Mouse (Mus musculus): ENCODE measurements at regions not wholly inside any gene's neighbourhood (a gene's known extent, or its start where the extent isn't known, plus 50 kb on each side); places are given as distances from the start of the nearest gene placed in this dataset.

GRCm38 (mm10) chr9:80705264-80705663, 240.0 kb upstream of the Impg1 start:
- no peak for ATAC-seq (replicated peaks; ENCODE audit: poor library complexity, severe bottlenecking)

DNA sequence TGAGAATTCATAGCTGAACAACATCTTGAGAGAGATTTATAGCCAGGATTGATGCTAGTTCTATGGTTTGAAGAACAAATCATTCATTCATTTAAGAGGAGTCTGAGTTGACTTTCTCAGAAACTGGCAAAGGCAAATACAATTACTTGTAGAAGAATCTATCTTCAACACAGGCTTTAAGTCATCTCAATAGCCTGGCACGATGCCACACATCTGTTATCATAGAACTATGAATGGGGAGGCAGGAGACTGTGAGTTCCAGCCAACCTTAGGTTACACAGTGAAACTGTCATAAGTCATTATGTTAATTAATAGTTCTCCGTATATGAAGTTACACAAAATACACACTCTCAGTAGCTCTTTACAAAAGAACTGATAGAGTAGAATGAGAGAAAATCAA, 231.9 kb upstream of the Impg1 start:
- no peak for ATAC-seq (replicated peaks; ENCODE audit: poor library complexity, severe bottlenecking)

DNA sequence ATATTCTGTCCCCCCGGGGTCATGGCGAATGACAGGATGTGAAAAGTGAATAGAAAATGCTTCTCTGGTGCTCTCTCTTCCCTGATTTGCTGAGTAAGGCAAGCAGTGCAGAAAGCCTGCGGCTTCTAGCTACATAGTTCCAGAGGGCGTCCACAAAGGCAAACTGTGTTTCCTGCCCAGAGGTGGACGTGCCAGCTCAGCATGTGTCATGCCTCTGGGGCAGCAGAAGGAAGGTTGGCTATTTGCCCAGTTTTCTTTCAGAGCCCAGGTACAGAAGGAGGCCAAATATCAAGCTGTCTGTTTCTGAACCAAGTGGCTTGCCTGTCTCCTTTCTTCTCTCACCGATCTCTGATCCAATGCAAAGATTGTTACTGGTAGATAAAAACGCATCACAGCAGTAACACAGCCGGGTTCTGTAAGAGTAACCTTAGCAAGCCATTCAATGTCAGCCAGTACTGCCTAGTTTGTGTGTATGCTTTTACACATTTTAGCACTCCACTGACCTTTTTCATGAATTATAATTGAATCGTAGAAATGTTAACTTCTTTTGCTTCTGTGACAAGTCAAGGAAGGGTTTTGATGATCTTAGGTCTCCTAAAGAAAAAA, 223.3 kb upstream of the Impg1 start:
- no peak for ATAC-seq (replicated peaks; ENCODE audit: poor library complexity, severe bottlenecking)

DNA sequence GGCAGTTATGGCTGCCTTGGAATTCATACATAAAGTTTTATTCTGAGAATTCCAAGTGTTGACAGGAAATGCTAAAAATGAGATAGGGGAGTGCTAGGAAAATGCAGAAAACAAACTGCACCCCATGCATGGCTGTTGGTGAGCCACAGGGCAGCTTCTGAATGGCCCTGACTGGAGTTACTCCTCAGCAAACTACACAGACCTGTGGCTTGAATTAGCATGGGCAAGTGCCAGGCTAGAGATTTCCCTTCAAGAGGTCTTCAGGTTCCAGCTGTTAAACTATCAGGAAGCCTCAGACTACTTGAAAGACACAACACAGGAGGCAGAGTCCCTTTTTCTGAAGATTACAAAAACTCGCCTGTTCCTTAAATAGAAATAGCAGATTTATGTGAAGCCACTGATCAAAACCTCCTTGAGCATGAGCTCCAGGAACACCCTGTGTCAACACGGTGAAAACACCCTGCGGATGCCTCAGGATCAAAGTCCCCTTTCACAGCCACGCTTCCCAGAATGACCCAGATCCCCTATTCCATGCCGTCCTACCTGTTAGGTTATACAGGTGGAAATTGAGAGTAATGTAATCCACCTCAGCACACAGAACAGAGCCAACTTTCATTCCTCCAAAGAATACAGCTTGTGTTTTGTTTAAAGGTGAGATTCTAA, 217.9 kb upstream of the Impg1 start:
- ATAC-seq (replicated peaks; ENCODE audit: poor library complexity, severe bottlenecking), result no peak

GRCm38 (mm10) chr9:80681709-80682108, 216.4 kb upstream of the Impg1 start:
- no peak for ATAC-seq (replicated peaks; ENCODE audit: poor library complexity, severe bottlenecking)

DNA sequence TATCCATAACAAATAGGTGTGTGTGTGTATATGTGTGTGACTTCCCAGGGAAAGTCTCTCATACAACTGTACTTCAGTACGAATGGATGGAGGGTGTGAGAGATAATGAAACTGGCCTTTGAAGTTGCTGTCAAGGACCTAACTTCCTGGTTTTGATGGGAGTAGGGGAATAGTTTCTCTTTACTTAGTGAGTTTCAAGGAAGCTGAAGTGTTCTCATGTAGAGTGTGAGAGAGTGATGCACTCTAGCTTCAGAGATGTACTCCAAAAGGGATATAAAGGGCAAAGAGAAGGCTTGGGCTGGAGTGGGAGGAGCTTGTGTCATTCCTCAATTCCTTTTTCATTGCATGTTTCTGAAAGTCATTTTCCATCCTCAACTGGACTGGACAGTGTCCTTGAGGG, 206.2 kb upstream of the Impg1 start:
- no peak for ATAC-seq (replicated peaks; ENCODE audit: poor library complexity, severe bottlenecking)

DNA sequence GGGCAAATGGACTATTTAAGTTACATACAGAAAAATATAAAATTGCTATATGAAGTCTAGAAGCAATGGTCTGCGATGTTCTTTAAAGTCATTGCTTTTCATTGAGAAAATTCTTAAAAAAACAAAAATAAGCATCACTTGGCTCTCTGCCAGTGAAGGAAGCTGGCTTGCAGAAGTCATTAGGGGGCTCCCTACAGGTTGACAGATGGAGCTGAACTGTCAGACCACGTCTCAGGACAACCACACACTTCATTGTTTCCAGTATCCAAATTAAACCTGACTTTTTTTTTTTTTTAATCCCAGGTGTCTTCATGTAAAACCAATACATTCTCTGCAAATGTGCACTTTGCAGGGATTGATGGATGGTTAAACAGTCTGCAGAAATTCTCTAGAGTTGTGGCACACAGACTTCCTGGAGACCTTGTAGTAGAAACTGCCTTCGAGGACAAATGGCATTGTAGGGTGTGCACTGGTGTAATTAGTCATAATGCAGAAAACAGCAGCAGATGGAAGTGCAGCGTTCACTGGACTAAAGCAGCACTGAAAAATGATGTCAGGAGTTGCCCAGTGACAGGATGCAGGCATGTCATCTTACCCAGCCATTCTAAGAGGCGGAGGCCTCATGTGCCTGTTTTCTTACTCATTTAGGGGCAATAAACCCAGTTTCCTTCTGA, 203.4 kb upstream of the Impg1 start:
- no peak for ATAC-seq (replicated peaks; ENCODE audit: poor library complexity, severe bottlenecking)

- no peak for ATAC-seq (replicated peaks; ENCODE audit: poor library complexity, severe bottlenecking)
Observed at GRCm38 (mm10) chr9:80658755-80659154, 193.5 kb upstream of the Impg1 start.

- ATAC-seq (replicated peaks; ENCODE audit: poor library complexity, severe bottlenecking), result no peak
Observed at GRCm38 (mm10) chr9:80615114-80615513, 149.8 kb upstream of the Impg1 start.

- no peak for ATAC-seq (replicated peaks; ENCODE audit: poor library complexity, severe bottlenecking)
Observed at GRCm38 (mm10) chr9:80600019-80600418, 134.7 kb upstream of the Impg1 start.

DNA sequence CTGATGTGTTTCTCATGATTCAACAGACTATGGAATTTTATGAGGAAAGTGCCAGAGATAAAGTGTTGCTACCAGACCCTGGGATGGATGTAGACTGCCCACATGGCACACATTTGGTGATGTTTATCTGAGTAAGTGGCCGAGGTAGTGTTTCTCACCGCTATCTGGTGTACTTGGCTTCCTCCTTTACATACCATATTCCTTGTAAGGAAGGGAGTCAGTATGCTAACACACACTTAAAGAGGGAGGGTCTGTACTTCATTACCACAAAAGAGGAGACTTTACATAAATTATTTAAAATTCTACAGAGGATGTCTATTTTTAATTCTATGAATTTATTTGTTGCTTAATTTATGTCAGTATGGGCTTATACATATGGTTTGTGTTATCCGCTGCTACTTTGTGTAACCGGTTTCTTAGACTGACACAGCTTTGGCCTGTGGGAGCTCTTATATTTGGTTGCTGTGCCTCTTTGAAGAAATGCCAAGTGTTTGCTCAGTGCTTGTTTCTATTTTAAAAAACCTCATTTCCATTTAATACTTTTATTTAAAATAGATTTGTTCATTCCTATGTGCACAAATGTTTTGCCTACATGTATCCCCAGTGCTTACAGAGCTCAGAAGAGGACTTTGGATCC, 100.2 kb upstream of the Impg1 start:
- ATAC-seq (replicated peaks; ENCODE audit: poor library complexity, severe bottlenecking), result no peak

DNA sequence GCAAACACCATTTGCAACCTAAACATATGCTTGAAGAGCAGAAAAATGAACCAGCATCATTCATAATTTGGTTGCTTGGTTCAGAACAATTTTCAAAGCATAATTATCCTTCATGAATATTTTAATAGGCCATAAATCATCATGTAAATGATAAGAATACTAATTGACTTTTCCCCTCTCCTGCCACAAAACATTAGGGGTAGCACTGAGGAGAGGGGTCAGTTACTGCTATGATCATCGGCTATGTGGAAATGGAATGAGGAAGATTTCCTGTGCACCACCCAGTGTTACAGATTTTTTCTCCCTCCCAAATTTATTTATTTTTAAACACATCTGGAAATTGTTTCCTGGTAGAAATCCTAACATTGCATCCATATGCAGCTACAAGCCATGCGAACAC, 98.4 kb upstream of the Impg1 start:
- ATAC-seq (replicated peaks; ENCODE audit: poor library complexity, severe bottlenecking), result no peak

DNA sequence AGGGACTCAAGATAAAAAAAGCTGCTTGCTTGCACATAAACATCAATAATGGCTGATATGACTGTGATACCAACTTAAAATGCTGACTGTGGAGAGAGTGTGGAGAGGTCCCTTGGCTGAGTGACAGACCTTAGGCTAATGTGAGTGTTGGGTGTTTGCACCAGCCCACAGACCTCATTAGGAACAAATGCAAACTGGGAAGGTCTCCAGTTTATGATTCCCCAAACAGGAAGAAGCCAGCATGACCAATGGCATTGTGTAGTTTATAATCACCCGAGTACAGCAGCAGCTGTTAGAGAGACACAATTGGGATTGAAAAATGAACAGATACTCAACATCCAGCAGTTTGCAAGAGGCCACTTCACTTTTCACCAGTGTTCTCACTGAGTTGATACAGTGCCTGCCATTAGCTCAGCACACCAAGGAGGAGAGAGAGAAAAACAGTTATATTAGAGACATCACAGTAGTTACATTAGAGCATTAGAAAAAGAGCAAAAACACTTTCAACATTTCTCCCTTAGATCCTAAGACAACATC, 90.3 kb upstream of the Impg1 start:
- no peak for ATAC-seq (replicated peaks; ENCODE audit: poor library complexity, severe bottlenecking)
